Mouse (Mus musculus): ENCODE measurements around the gene Ptpre.

GRCm38 (mm10) chr7:135601607-135602006, 64.3 kb downstream of the Ptpre start:
- TF ChIP-seq CTCF (IDR thresholded peaks at IDR 0.05; ENCODE audit: borderline replicate concordance, extremely low read depth, insufficient read depth, insufficient read length) (no peak), POLR2A (IDR thresholded peaks at IDR 0.05; ENCODE audit: borderline replicate concordance, extremely low read depth, insufficient read depth, insufficient read length, poor library complexity, severe bottlenecking) (no peak)

Data from brain, embryonic 14.5 days (tissue).